Mouse (Mus musculus) myocyte (in vitro differentiated cells): ENCODE data around the gene Rabepk. TPM values are rescaled to one million over a fixed set of nuclear protein-coding genes. Genes with fewer than 3 reads are reported as not detected.

Experiments used
- H3K27me3 ChIP-seq: one replicate; pipeline ENCODE4 v1.6.1; 2011; ENCODE audit not compliant: control insufficient read depth, insufficient read depth, insufficient read length
- H3K36me3 ChIP-seq: one replicate; pipeline ENCODE4 v1.6.1; 2011; ENCODE audit not compliant: control insufficient read depth, insufficient read depth
- H3K4me2 ChIP-seq: one replicate; pipeline ENCODE4 v1.6.1; 2011; ENCODE audit warnings: low read depth, control low read depth
- H3K4me3 ChIP-seq: one replicate; pipeline ENCODE4 v1.5.1; 2011; ENCODE audit warnings: mild to moderate bottlenecking, control low read depth, moderate library complexity
- H3K79me2 ChIP-seq: one replicate; pipeline ENCODE4 v1.6.1; 2011; ENCODE audit not compliant: control insufficient read depth, insufficient read depth
- H3ac ChIP-seq: one replicate; pipeline ENCODE4 v1.6.1; 2011; ENCODE audit not compliant: control insufficient read depth, insufficient read length
- CEBPB ChIP-seq: IDR thresholded peaks from 2 replicates; pipeline ENCODE4 v1.6.1; 2011; ENCODE audit warnings: mild to moderate bottlenecking, moderate library complexity; ENCODE audit not compliant: poor library complexity, insufficient read depth, severe bottlenecking
- E2F4 ChIP-seq: IDR thresholded peaks from one replicate; pipeline ENCODE4 v1.6.1; 2011; ENCODE audit warnings: mild to moderate bottlenecking, control low read depth, moderate library complexity; ENCODE audit not compliant: insufficient read depth
- MAX ChIP-seq: IDR thresholded peaks from one replicate; pipeline ENCODE4 v1.6.1; 2011; ENCODE audit warnings: low read depth, mild to moderate bottlenecking, control low read depth
- MYOD1 ChIP-seq, 3 experiments: IDR thresholded peaks; one replicate each; pipeline ENCODE4 v1.6.1; 2011; ENCODE audit warnings: control low read depth in 2 of 3, low read depth in 2 of 3, mild to moderate bottlenecking in 2 of 3, moderate library complexity in 1 of 3; ENCODE audit not compliant: insufficient read length in 2 of 3, control insufficient read depth in 1 of 3
- MYOG ChIP-seq, 3 experiments: IDR thresholded peaks; one replicate each; pipeline ENCODE4 v1.6.1; 2011; ENCODE audit warnings: control low read depth in 2 of 3, low read depth in 2 of 3, mild to moderate bottlenecking in 2 of 3; ENCODE audit not compliant: insufficient read length in 2 of 3, control insufficient read depth in 1 of 3, insufficient read depth in 1 of 3
- POLR2A ChIP-seq: IDR thresholded peaks from one replicate; pipeline ENCODE4 v1.6.1; 2011; ENCODE audit warnings: low read depth, mild to moderate bottlenecking, control low read depth, moderate library complexity; ENCODE audit not compliant: insufficient read length
- POLR2AphosphoS2 ChIP-seq: IDR thresholded peaks from one replicate; pipeline ENCODE4 v1.6.1; 2011; ENCODE audit warnings: low read depth, control low read depth; ENCODE audit not compliant: insufficient read length
- REST ChIP-seq: IDR thresholded peaks from one replicate; pipeline ENCODE4 v1.6.1; 2011; ENCODE audit warnings: mild to moderate bottlenecking, control low read depth, moderate library complexity; ENCODE audit not compliant: insufficient read depth, insufficient read length
- SRF ChIP-seq: IDR thresholded peaks from one replicate; pipeline ENCODE4 v1.6.1; 2011; ENCODE audit warnings: low read depth; ENCODE audit not compliant: control insufficient read depth, insufficient read length
- TCF12 ChIP-seq: IDR thresholded peaks from one replicate; pipeline ENCODE4 v1.6.1; 2011; ENCODE audit warnings: mild to moderate bottlenecking, control low read depth; ENCODE audit not compliant: poor library complexity, insufficient read depth, severe bottlenecking
- TCF3 ChIP-seq: IDR thresholded peaks from one replicate; pipeline ENCODE4 v1.6.1; 2011; ENCODE audit warnings: low read depth, control low read depth; ENCODE audit not compliant: insufficient read length
- USF1 ChIP-seq: IDR thresholded peaks from one replicate; pipeline ENCODE4 v1.6.1; 2011; ENCODE audit warnings: low read depth, mild to moderate bottlenecking, control low read depth, moderate library complexity
- polyA plus RNA-seq: library from polyadenylated mRNA; unstranded; fragments of >200 nt; fragmentation: generic; extraction: Trizol; gene quantifications from one replicate; pipeline ENCODE4 v1.2.1, GENCODE M21; 2012; ENCODE audit warnings: missing spikeins

Rabepk gene
- polyA plus RNA-seq, 1 experiment, result 65.3 TPM

DNA sequence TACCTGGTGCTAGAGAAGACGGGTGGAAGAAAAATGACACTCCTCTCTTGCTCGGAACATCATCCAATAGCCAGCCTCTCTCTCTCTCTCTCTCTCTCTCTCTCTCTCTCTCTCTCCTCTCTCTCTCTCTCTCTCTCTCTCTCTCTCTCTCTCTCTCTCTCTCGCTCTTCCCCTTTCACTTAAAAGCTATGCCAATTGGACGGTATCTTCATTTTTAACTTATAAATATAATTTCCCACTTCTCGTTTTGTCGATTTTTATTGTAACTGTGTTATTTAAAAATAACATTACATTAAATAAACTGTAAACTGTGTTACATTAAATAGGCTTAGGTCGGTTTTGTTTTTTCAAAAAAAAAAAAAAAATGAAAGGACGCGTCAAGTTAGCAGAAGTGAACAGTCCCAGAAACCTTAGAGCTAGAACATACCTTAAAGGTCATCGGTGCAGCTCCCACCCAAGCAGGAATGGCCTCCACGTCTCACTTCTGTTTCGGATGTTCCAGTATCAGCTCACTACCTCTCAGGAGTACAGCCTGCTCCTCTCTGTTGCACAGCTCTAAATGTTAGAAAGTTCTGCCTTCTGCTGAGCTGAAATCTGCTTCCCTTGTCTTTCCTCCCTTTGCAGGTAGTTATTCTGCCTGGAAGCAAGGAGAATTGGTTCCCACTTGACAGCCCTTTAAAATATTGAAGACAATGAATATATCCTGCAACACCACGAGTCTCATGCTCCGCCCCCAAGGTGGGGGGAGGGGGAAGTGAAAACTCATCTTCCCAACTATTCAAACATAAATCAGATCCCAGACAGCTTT, 45.0 kb downstream of the Rabepk start, which contains the start of gene Gapvd1:
Gene Gapvd1, minus strand, starts transcription at position 682 of the 808 bp plus-strand sequence.
- Histone ChIP-seq H3K36me3 (no peaks in the 10 kb centered on the region), H3ac (peak within 1 kb of the TSS; percentile 94), H3K4me2 (peak within 1 kb of the TSS; percentile 87), H3K79me2 (peaks cover 41% of the 10 kb centered on the region), H3K4me3 (peak within 1 kb of the TSS; percentile 29), H3K27me3 (no peaks in the 10 kb centered on the region)
- TF ChIP-seq MYOG (IDR thresholded peaks at IDR 0.05; ENCODE audit: control insufficient read depth in 1 of 3, insufficient read depth in 1 of 3, insufficient read length in 2 of 3, low read depth in 2 of 3), result no peak

- H3K4me2 ChIP-seq, result peak overlapping the region; percentile 73
- no peak for TF ChIP-seq TCF3
- TF ChIP-seq MYOD1 (IDR thresholded peaks at IDR 0.05; ENCODE audit: control insufficient read depth in 1 of 3, insufficient read length in 2 of 3, low read depth in 2 of 3), result peak in 1 of 3 experiments; percentile 39
- no peak for TF ChIP-seq MYOG (IDR thresholded peaks at IDR 0.05; ENCODE audit: control insufficient read depth in 1 of 3, insufficient read depth in 1 of 3, insufficient read length in 2 of 3, low read depth in 2 of 3)
- no peak for TF ChIP-seq CEBPB
- TF ChIP-seq REST, result peak; percentile 27
- peak; percentile 99 for TF ChIP-seq POLR2A
- peak; percentile 96 for TF ChIP-seq POLR2AphosphoS2
- TF ChIP-seq E2F4, result no peak
- peak; percentile 31 for TF ChIP-seq SRF
- TF ChIP-seq TCF12, result no peak
- H3K36me3 ChIP-seq, result no peaks in the 10 kb centered on the region
- H3K27me3 ChIP-seq, result no peaks in the 10 kb centered on the region
- peak overlapping the region; percentile 94 for H3ac ChIP-seq
- peaks cover 48% of the 10 kb centered on the region for H3K79me2 ChIP-seq
- H3K4me3 ChIP-seq, result peak overlapping the region; percentile 29
These were observed 45.7 kb downstream of the Rabepk start for GRCm38 (mm10) chr2:34753811-34754550.

GRCm38 (mm10) chr2:34750245-34750644, 49.5 kb downstream of the Rabepk start:
- no peak overlapping the region for H3ac ChIP-seq
- H3K4me3 ChIP-seq, result no peak overlapping the region
- no peak for TF ChIP-seq REST
- TF ChIP-seq MAX, result no peak
- H3K27me3 ChIP-seq, result no peaks in the 10 kb centered on the region
- no peak overlapping the region for H3K4me2 ChIP-seq
- H3K36me3 ChIP-seq, result no peaks in the 10 kb centered on the region
- peaks cover 86% of the 10 kb centered on the region for H3K79me2 ChIP-seq

- Histone ChIP-seq H3K36me3 (no peaks in the 10 kb centered on the region), H3K79me2 (peaks cover 99% of the 10 kb centered on the region), H3K4me3 (no peak overlapping the region), H3K27me3 (no peaks in the 10 kb centered on the region), H3ac (no peak overlapping the region), H3K4me2 (no peak overlapping the region)
- TF ChIP-seq SRF (no peak), MYOD1 (IDR thresholded peaks at IDR 0.05; ENCODE audit: control insufficient read depth in 1 of 3, insufficient read length in 2 of 3, low read depth in 2 of 3) (no peak), TCF12 (no peak), CEBPB (no peak), POLR2AphosphoS2 (no peak), MYOG (IDR thresholded peaks at IDR 0.05; ENCODE audit: control insufficient read depth in 1 of 3, insufficient read depth in 1 of 3, insufficient read length in 2 of 3, low read depth in 2 of 3) (no peak), REST (no peak)
These were observed 51.2 kb downstream of the Rabepk start for GRCm38 (mm10) chr2:34748479-34748878.

GRCm38 (mm10) chr2:34745673-34746072, 54.0 kb downstream of the Rabepk start:
- H3K79me2 ChIP-seq, result peaks cover 93% of the 10 kb centered on the region
- TF ChIP-seq E2F4 (no peak), SRF (no peak), TCF3 (no peak), REST (no peak), MAX (no peak), MYOG (IDR thresholded peaks at IDR 0.05; ENCODE audit: control insufficient read depth in 1 of 3, insufficient read depth in 1 of 3, insufficient read length in 2 of 3, low read depth in 2 of 3) (no peak), POLR2AphosphoS2 (no peak), POLR2A (no peak), MYOD1 (IDR thresholded peaks at IDR 0.05; ENCODE audit: control insufficient read depth in 1 of 3, insufficient read length in 2 of 3, low read depth in 2 of 3) (no peak), USF1 (no peak), TCF12 (no peak), CEBPB (no peak)
- no peaks in the 10 kb centered on the region for H3K36me3 ChIP-seq
- no peaks in the 10 kb centered on the region for H3K27me3 ChIP-seq
- H3K4me3 ChIP-seq, result no peak overlapping the region
- H3ac ChIP-seq, result no peak overlapping the region
- H3K4me2 ChIP-seq, result no peak overlapping the region
